Mouse (Mus musculus) CH12.LX (cell line): ENCODE data around the gene Ggnbp2. TPM values are rescaled to one million over a fixed set of nuclear protein-coding genes. Genes with fewer than 3 reads are reported as not detected.
"Not testable (repeated sequence)": the region's sequence is repeated elsewhere in the genome, so short reads cannot be mapped to it uniquely, and the experiment has no call there.

ENCODE experiments used
- DNase-seq: peaks from one replicate; pipeline ENCODE4 v3.0.0-alpha.2; 2013; ENCODE audit errors: extremely low read depth
- H3K27ac ChIP-seq: 2 replicates; pipeline ENCODE4 v1.5.1; 2012; ENCODE audit warnings: low read depth, mild to moderate bottlenecking, control low read depth, moderate library complexity; ENCODE audit not compliant: insufficient read depth
- H3K27me3 ChIP-seq: replicated peaks from 2 replicates; pipeline ENCODE3; 2012; ENCODE audit warnings: inconsistent platforms
- H3K36me3 ChIP-seq, 2 experiments: replicated peaks in 1 of 2; 2 replicates each; pipeline versions ENCODE3 to v1.6.1; 2012; ENCODE audit warnings: inconsistent platforms in 1 of 2, low read length in 1 of 2, mild to moderate bottlenecking in 1 of 2, mixed read lengths in 1 of 2, moderate library complexity in 1 of 2; ENCODE audit not compliant: control insufficient read depth in 1 of 2, insufficient read depth in 1 of 2
- H3K4me1 ChIP-seq, 2 experiments: 2 replicates each; pipeline ENCODE4 v1.6.1; 2012; ENCODE audit warnings: inconsistent platforms in 1 of 2, moderate library complexity in 1 of 2; ENCODE audit not compliant: insufficient read depth in 2 of 2, control insufficient read depth in 1 of 2
- H3K4me2 ChIP-seq: 2 replicates; pipeline ENCODE4 v1.6.1; 2012; ENCODE audit warnings: low read depth, mild to moderate bottlenecking, control low read depth; ENCODE audit not compliant: poor library complexity, insufficient read depth, severe bottlenecking
- H3K4me3 ChIP-seq, 3 experiments: fragments of 150-350 bp in 1 of 3; sonication (generic) in 1 of 3; replicated peaks in 1 of 3; 2 replicates each; pipeline versions ENCODE3 to v1.5.1; 2011 to 2012; ENCODE audit warnings: low read depth in 2 of 3, low read length in 2 of 3, mild to moderate bottlenecking in 2 of 3, moderate library complexity in 2 of 3, control low read depth in 1 of 3, improper control_type of control experiment in 1 of 3, inconsistent platforms in 1 of 3, mixed read lengths in 1 of 3; ENCODE audit not compliant: poor library complexity in 1 of 3
- H3K79me2 ChIP-seq: replicated peaks from 2 replicates; pipeline ENCODE4 v1.6.1; 2012; ENCODE audit warnings: mild to moderate bottlenecking, moderate library complexity; ENCODE audit not compliant: control insufficient read depth, poor library complexity, insufficient read depth, severe bottlenecking; ENCODE audit errors: extremely low read depth
- H3K9ac ChIP-seq: 2 replicates; pipeline ENCODE4 v1.6.1; 2012; ENCODE audit warnings: low read depth, mild to moderate bottlenecking, control low read depth, moderate library complexity; ENCODE audit not compliant: insufficient read depth
- H3K9me3 ChIP-seq: replicated peaks from 2 replicates; pipeline ENCODE3; 2012; ENCODE audit warnings: low read length, inconsistent platforms, mixed read lengths
- CHD2 ChIP-seq: IDR thresholded peaks from 2 replicates; pipeline ENCODE4 v1.6.1; 2011; ENCODE audit warnings: low read length, improper control_type of control experiment
- CTCF ChIP-seq, 2 experiments: IDR thresholded peaks in 1 of 2; conservative IDR thresholded peaks in 1 of 2; 2 replicates each; pipeline ENCODE4 v1.5.1; 2011 to 2012; ENCODE audit warnings: low read depth in 2 of 2, low read length in 2 of 2, improper control_type of control experiment in 1 of 2, inconsistent platforms in 1 of 2, mild to moderate bottlenecking in 1 of 2, moderate library complexity in 1 of 2
- ELF1 ChIP-seq: IDR thresholded peaks from 2 replicates; pipeline ENCODE4 v1.6.1; 2014; ENCODE audit warnings: low read depth, mild to moderate bottlenecking, inconsistent platforms, low read length, improper control_type of control experiment
- JUN ChIP-seq: IDR thresholded peaks from 2 replicates; pipeline ENCODE4 v1.6.1; 2011; ENCODE audit warnings: low read depth, mild to moderate bottlenecking, low read length, improper control_type of control experiment, moderate library complexity; ENCODE audit not compliant: insufficient read depth
- KAT2A ChIP-seq: IDR thresholded peaks from 2 replicates; pipeline ENCODE4 v1.6.1; 2012; ENCODE audit warnings: low read length, improper control_type of control experiment, inconsistent platforms; ENCODE audit not compliant: insufficient replicate concordance
- MEF2A ChIP-seq: IDR thresholded peaks from 2 replicates; pipeline ENCODE4 v1.6.1; 2014; ENCODE audit warnings: low read depth, mild to moderate bottlenecking, inconsistent platforms, low read length, improper control_type of control experiment, borderline replicate concordance
- MXI1 ChIP-seq: IDR thresholded peaks from 2 replicates; pipeline ENCODE4 v1.6.1; 2011; ENCODE audit warnings: mild to moderate bottlenecking, low read depth, low read length, improper control_type of control experiment
- MYC ChIP-seq: IDR thresholded peaks from 2 replicates; pipeline ENCODE4 v1.6.1; 2011; ENCODE audit warnings: low read depth, mild to moderate bottlenecking, improper control_type of control experiment, low read length
- NELFE ChIP-seq: IDR thresholded peaks from 2 replicates; pipeline ENCODE4 v1.6.1; 2011; ENCODE audit warnings: low read depth, low read length, improper control_type of control experiment
- TBP ChIP-seq: conservative IDR thresholded peaks from 2 replicates; pipeline ENCODE4 v1.6.1; 2011; ENCODE audit warnings: low read depth, low read length, improper control_type of control experiment
- TCF12 ChIP-seq: IDR thresholded peaks from 2 replicates; pipeline ENCODE4 v1.6.1; 2014; ENCODE audit warnings: low read depth, mild to moderate bottlenecking, inconsistent platforms, low read length, improper control_type of control experiment
- USF1 ChIP-seq: IDR thresholded peaks from 2 replicates; pipeline ENCODE4 v1.6.1; 2014; ENCODE audit warnings: low read depth, mild to moderate bottlenecking, inconsistent platforms, low read length, improper control_type of control experiment
- dilution Hi-C: fragments of 300-500 bp; cut with MboI; formaldehyde crosslinking; loops from 2 replicates; pipeline ENCODE4 v1.14.3; 2020; ENCODE audit warnings: low sequenced_read_pairs; ENCODE audit not compliant: extremely low pct_unique_long_range_greater_than_20kb, extremely low pct_ligation_motif_present
- in situ Hi-C: fragments of 300-500 bp; cut with MboI; formaldehyde crosslinking; loops from 3 replicates; pipeline ENCODE4 v1.14.3; 2019; ENCODE audit warnings: low sequenced_read_pairs, low pct_ligation_motif_present, low pct_unique_long_range_greater_than_20kb, mixed read lengths
- polyA plus RNA-seq: library from polyadenylated mRNA; unstranded; fragments of >175 nt; gene quantifications from 2 replicates; pipeline ENCODE4 v1.2.1, GENCODE M21; 2012; ENCODE audit warnings: low read depth; ENCODE audit not compliant: insufficient read length
- total RNA-seq, 2 experiments: library from RNA; depleted of rRNA; stranded (reverse); fragments of 300-350 nt in 1 of 2; fragments of >200 nt in 1 of 2; gene quantifications; 2 replicates each; pipeline ENCODE4 v1.2.3; 2012 to 2014

Ggnbp2 gene
- total and polyA plus RNA-seq, 3 experiments = 70.9 to 125 (median 86.5) TPM

GRCm38 (mm10) chr11:84879772-84880464 is 9.3 kb upstream of the Ggnbp2 start, which contains the start of the genes Myo19 and Pigw (continued):
- peak; percentile 81; the same call in 1 of the 2 replicates for TF ChIP-seq TCF12
- peak; percentile 44 for TF ChIP-seq CHD2
- TF ChIP-seq USF1 = peak; percentile 76
- peak; percentile 96 for TF ChIP-seq ELF1
- peak; percentile 59 for TF ChIP-seq MEF2A
- peak; percentile 84 for TF ChIP-seq NELFE
- TF ChIP-seq MXI1 = peak; percentile 100
- TF ChIP-seq TBP = 0 out of 2 replicates have a peak, but pooled peaks have one; percentile 19
- TF ChIP-seq KAT2A = peak; percentile 66; the same call in 1 of the 2 replicates
- TF ChIP-seq CTCF (conservative IDR thresholded peaks at IDR 0.05 in 1 of 2, IDR thresholded peaks at IDR 0.05 in 1 of 2; ENCODE audit: low read depth in 2 of 2, low read length in 2 of 2) = peak in 1 of 2 experiments; percentile 40; a peak in 1 of 4 replicates
- TF ChIP-seq JUN = no peak

GRCm38 (mm10) chr11:84879007-84879771 is 8.6 kb upstream of the Ggnbp2 start:
- peak; percentile 29 for DNase-seq
- H3K4me1 ChIP-seq = peaks cover 5 to 42% of the 10 kb centered on the region in 2 experiments; a peak in 3 of 4 replicates
- H3K9ac ChIP-seq = peak overlapping the region; percentile 96
- dilution Hi-C loops = no loop called here
- H3K27me3 ChIP-seq = no peaks in the 10 kb centered on the region
- H3K4me2 ChIP-seq = peak overlapping the region; percentile 68
- peak overlapping the region; percentile 83 to 97 (median 88) for H3K4me3 ChIP-seq
- TF ChIP-seq ELF1 (no peak), MYC (peak; percentile 60)
- TF ChIP-seq, all 38 proteins: peak for 1
- in situ Hi-C loops = loop anchor here (5.0 kb wide), 1 partner anchor 38 kb away; the partner anchor contains the start of gene Znhit3
- H3K27ac ChIP-seq = peak overlapping the region; percentile 66
- no peaks in the 10 kb centered on the region for H3K9me3 ChIP-seq
- peaks cover 19 to 55% of the 10 kb centered on the region in 2 experiments for H3K36me3 ChIP-seq
- H3K79me2 ChIP-seq = peaks cover 24% of the 10 kb centered on the region

DNA sequence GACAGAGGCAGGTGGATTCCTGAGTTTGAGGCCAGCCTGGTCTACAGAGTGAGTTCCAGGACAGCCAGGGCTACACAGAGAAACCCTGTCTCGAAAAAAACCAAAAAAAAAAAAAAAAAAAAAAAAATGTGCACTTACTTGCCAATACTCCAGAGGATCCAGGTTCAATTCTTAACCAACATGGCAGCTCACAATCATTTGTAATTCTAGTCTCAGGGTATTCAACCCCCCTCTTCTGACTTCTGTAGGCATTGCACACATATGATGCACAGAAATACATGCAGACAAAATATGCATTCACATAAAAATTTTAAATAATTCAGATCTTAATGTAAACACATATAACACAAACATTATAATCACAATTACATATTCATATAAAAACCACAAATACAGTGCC is 5.4 kb upstream of the Ggnbp2 start:
- H3K27ac ChIP-seq, H3K9me3 ChIP-seq, H3K4me3 ChIP-seq, H3K9ac ChIP-seq, DNase-seq, H3K27me3 ChIP-seq, H3K4me2 ChIP-seq, dilution Hi-C loops: not testable (repeated sequence)
- Histone ChIP-seq H3K79me2 (peaks cover 21% of the 10 kb centered on the region), H3K4me1 (peaks cover 0 to 44% of the 10 kb centered on the region in 2 experiments; a peak in 2 of 4 replicates), H3K36me3 (peaks cover 11 to 41% of the 10 kb centered on the region in 2 experiments)
- in situ Hi-C loops = loop anchor here (5.0 kb wide), 1 partner anchor 41 kb away; the partner anchor contains the start of gene Znhit3
